Mouse (Mus musculus) heart, adult 2 months (tissue): ENCODE data around the gene Man1c1.

Experiments
- CTCF ChIP-seq: fragments of 200-600 bp; IDR thresholded peaks from 2 replicates; pipeline ENCODE4 v1.8.1; 2022; ENCODE audit warnings: antibody characterized with exemption, mild to moderate bottlenecking, moderate library complexity
- POLR2A ChIP-seq: fragments of 200-500 bp; IDR thresholded peaks from 2 replicates; pipeline ENCODE4 v1.6.1; 2011; ENCODE audit warnings: mild to moderate bottlenecking, low read depth, low read length, control low read depth; ENCODE audit not compliant: insufficient read depth

DNA sequence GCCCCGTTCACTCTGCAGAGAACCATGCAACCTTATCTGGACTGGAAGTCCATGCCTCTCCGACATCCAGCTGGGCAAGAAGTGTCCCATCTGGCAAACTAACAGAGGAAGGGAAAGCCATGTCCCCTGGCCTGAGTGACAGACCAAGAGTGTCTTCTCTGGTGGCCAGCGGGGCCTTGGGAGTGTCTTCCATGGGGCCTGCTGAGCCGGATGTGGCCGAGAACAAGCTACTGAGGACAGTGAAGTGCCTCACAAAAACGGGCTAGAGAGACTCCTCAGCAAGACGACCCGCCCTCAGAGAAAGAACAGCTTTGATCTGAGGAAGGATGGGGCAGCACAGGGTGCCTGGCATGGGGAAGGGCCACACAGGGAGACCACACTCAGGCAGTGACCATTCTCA lies 67.7 kb downstream of the Man1c1 start:
- no peak for TF ChIP-seq CTCF
- TF ChIP-seq POLR2A: no peak
